In the genomic region with DNA sequence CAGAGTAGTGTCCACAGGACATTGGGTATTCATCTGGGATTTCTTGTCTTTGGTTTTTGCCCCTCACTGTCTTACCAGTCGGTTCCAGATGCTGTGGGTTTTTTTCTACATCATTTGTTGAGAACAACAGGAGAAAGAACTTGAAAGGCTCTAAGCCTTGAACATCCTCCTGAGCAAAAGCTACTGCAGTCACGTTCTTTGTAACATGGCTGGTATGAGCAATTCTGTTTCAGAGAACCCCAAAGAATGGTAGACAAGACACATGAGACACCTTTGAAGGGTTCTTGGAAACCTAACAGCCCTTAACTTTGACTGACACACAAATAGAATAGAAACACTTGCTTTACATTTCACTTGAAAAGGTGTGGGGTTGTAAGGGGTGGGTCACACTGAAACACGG, we compare ENCODE assay signal across 20 mouse cellular contexts.
DNase-seq lines count a peak whose midpoint lies in the region; ATAC-seq and TF ChIP-seq lines count a peak whose summit lies in the region.
"Had no signal": no experiment of that assay in that cellular context is flagged by ENCODE, and none has a peak within 500 bp of the region (broad histone marks: within the 10 kb centered on the region; RNA-seq: fewer than 3 reads in every experiment).

No protein-coding gene starts in this region.

- H3K4me1 ChIP-seq in thymus, adult 2 months (replicated peaks; ENCODE audit: control insufficient read depth, insufficient read depth, low read length): peaks cover 61% of the 10 kb centered on the region
- no peaks in the 10 kb centered on the region for H3K4me1 ChIP-seq in forebrain, postnatal 0 days (ENCODE audit: insufficient read depth)

- H3K4me2 ChIP-seq in forebrain, postnatal 0 days (ENCODE audit: low read depth): no peak overlapping the region
- H3K4me2 ChIP-seq: embryonic facial prominence, embryonic 12.5 days; forebrain, embryonic 15.5 days; heart, embryonic 13.5 days; hindbrain, embryonic 12.5 days; intestine, embryonic 15.5 days had no signal

- WGBS in thymus, adult 2 months: 11% methylated on average over 3 of the region's 3 CpGs
- 60% methylated on average over 3 of the region's 3 CpGs for WGBS in forebrain, postnatal 0 days

- TF ChIP-seq CTCF in thymus, adult 2 months (IDR thresholded peaks at IDR 0.05; ENCODE audit: borderline replicate concordance, control insufficient read depth, extremely low read depth, insufficient read depth, low read length, poor library complexity): no peak
- TF ChIP-seq CTCF in forebrain, postnatal 0 days (IDR thresholded peaks at IDR 0.05; ENCODE audit: low read depth): no peak

- H3K27ac ChIP-seq in thymus, adult 2 months (ENCODE audit: control insufficient read depth, insufficient read depth, low read length): peak overlapping the region; percentile 69
- H3K27ac ChIP-seq in forebrain, postnatal 0 days (ENCODE audit: low read depth, low read length): no peak overlapping the region
- H3K27ac ChIP-seq: embryonic facial prominence, embryonic 12.5 days; forebrain, embryonic 15.5 days; heart, embryonic 13.5 days; hindbrain, embryonic 12.5 days; intestine, embryonic 15.5 days had no signal

- no peak for TF ChIP-seq POLR2A in thymus, adult 2 months (IDR thresholded peaks at IDR 0.05; ENCODE audit: control insufficient read depth, extremely low read depth, insufficient read depth, low read length, poor library complexity)

- H3K27me3 ChIP-seq in thymus, adult 2 months (ENCODE audit: control insufficient read depth, insufficient read depth, low read length): no peaks in the 10 kb centered on the region
- H3K27me3 ChIP-seq in forebrain, postnatal 0 days (ENCODE audit: insufficient read depth, low read length): no peaks in the 10 kb centered on the region
- H3K27me3 ChIP-seq: CH12.LX; embryonic facial prominence, embryonic 12.5 days; forebrain, embryonic 15.5 days; heart, embryonic 13.5 days; intestine, embryonic 15.5 days; Patski had no signal

- no peak for DNase-seq in thymus, adult 2 months
- no peak for DNase-seq in thymus, adult 18-20 months
- DNase-seq in induced T-regulatory cell, adult 2 months (ENCODE audit: low read depth): peak; percentile 81
- no peak for DNase-seq in forebrain, postnatal 0 days
- DNase-seq in cerebellum, adult 11-12 months: no peak
- DNase-seq: adrenal gland, adult 8-10 months; adrenal gland, postnatal 36 days; cerebellum, adult 8-10 months; cerebellum, postnatal 25 days; gastrocnemius, postnatal 14 days; heart, postnatal 4 days had no signal

- H3K9me3 ChIP-seq in forebrain, postnatal 0 days (ENCODE audit: low read length): no peaks in the 10 kb centered on the region
- H3K9me3 ChIP-seq: embryonic facial prominence, embryonic 12.5 days; forebrain, embryonic 15.5 days; heart, embryonic 13.5 days; hindbrain, embryonic 12.5 days; intestine, embryonic 15.5 days had no signal

- no peak overlapping the region for H3K4me3 ChIP-seq in thymus, adult 2 months (ENCODE audit: control insufficient read depth, insufficient read depth, low read length)
- H3K4me3 ChIP-seq in forebrain, postnatal 0 days (ENCODE audit: low read depth, low read length): no peak overlapping the region
- H3K4me3 ChIP-seq: embryonic facial prominence, embryonic 12.5 days; forebrain, embryonic 15.5 days; heart, embryonic 13.5 days; hindbrain, embryonic 12.5 days; intestine, embryonic 15.5 days had no signal

- peak; percentile 24 for ATAC-seq in CD4-positive, CD25-positive, alpha-beta regulatory T cell, adult 4 months
- ATAC-seq in forebrain, postnatal 0 days: no peak
- ATAC-seq: forebrain, embryonic 15.5 days; hindbrain, embryonic 16.5 days; intestine, embryonic 15.5 days; Patski had no signal

- no peak overlapping the region for H3K9ac ChIP-seq in forebrain, postnatal 0 days
- H3K9ac ChIP-seq: embryonic facial prominence, embryonic 12.5 days; forebrain, embryonic 15.5 days; heart, embryonic 13.5 days; hindbrain, embryonic 12.5 days; intestine, embryonic 15.5 days had no signal

- H3K36me3 ChIP-seq in thymus, adult 2 months (ENCODE audit: control insufficient read depth, insufficient read depth, low read length): peaks cover 63% of the 10 kb centered on the region
- H3K36me3 ChIP-seq in forebrain, postnatal 0 days (ENCODE audit: insufficient read depth): no peaks in the 10 kb centered on the region
- H3K36me3 ChIP-seq: forebrain, embryonic 15.5 days; hindbrain, embryonic 12.5 days; intestine, embryonic 15.5 days had no signal
